Mouse (Mus musculus): Measurements from ENCODE around the gene Ephb1. TPM values are rescaled to one million over a fixed set of nuclear protein-coding genes. Genes with fewer than 3 reads are reported as not detected.

Ephb1 gene
- total and polyA plus RNA-seq, 2 experiments from 2014 or later, result 34.9 to 48.6 TPM

- no peak for ATAC-seq
- no peak overlapping the region for H3K4me3 ChIP-seq (ENCODE audit: low read depth, low read length)
- TF ChIP-seq CTCF (IDR thresholded peaks at IDR 0.05; ENCODE audit: low read depth), result no peak
- 97% methylated on average over 6 of the region's 6 CpGs for WGBS
- DNase-seq, result no peak
- no peaks in the 10 kb centered on the region for H3K36me3 ChIP-seq (ENCODE audit: insufficient read depth)
- H3K4me2 ChIP-seq (ENCODE audit: low read depth), result no peak overlapping the region
- H3K27ac ChIP-seq (ENCODE audit: low read depth, low read length), result no peak overlapping the region
- no peak overlapping the region for H3K9ac ChIP-seq
- no peaks in the 10 kb centered on the region for H3K27me3 ChIP-seq (ENCODE audit: insufficient read depth, low read length)
- no peaks in the 10 kb centered on the region for H3K9me3 ChIP-seq (ENCODE audit: low read length)
- no peaks in the 10 kb centered on the region for H3K4me1 ChIP-seq (ENCODE audit: insufficient read depth)
Observed at GRCm38 (mm10) chr9:102359311-102359710, 4.8 kb upstream of the Ephb1 start.

- no peak overlapping the region for H3K4me2 ChIP-seq (ENCODE audit: low read depth)
- H3K27ac ChIP-seq (ENCODE audit: low read depth, low read length), result no peak overlapping the region
- ATAC-seq, result no peak
- H3K4me1 ChIP-seq (ENCODE audit: insufficient read depth), result no peaks in the 10 kb centered on the region
- 78% methylated on average over 3 of the region's 3 CpGs for WGBS
- no peak for DNase-seq
- TF ChIP-seq CTCF (IDR thresholded peaks at IDR 0.05; ENCODE audit: low read depth), result no peak
- no peaks in the 10 kb centered on the region for H3K9me3 ChIP-seq (ENCODE audit: low read length)
- H3K4me3 ChIP-seq (ENCODE audit: low read depth, low read length), result no peak overlapping the region
- no peak overlapping the region for H3K9ac ChIP-seq
- H3K36me3 ChIP-seq (ENCODE audit: insufficient read depth), result no peaks in the 10 kb centered on the region
- H3K27me3 ChIP-seq (ENCODE audit: insufficient read depth, low read length), result no peaks in the 10 kb centered on the region
Observed at GRCm38 (mm10) chr9:102358711-102359110, 4.2 kb upstream of the Ephb1 start.

- Histone ChIP-seq H3K9ac (no peak overlapping the region), H3K27ac (ENCODE audit: low read depth, low read length) (no peak overlapping the region), H3K4me1 (ENCODE audit: insufficient read depth) (no peaks in the 10 kb centered on the region), H3K36me3 (ENCODE audit: insufficient read depth) (no peaks in the 10 kb centered on the region), H3K27me3 (ENCODE audit: insufficient read depth, low read length) (no peaks in the 10 kb centered on the region), H3K4me3 (ENCODE audit: low read depth, low read length) (no peak overlapping the region), H3K4me2 (ENCODE audit: low read depth) (no peak overlapping the region), H3K9me3 (ENCODE audit: low read length) (no peaks in the 10 kb centered on the region)
- TF ChIP-seq CTCF (IDR thresholded peaks at IDR 0.05; ENCODE audit: low read depth), result no peak
- no peak for DNase-seq
- 89% methylated on average over 6 of the region's 6 CpGs for WGBS
- ATAC-seq, result no peak
Observed at GRCm38 (mm10) chr9:102358011-102358410, 3.5 kb upstream of the Ephb1 start.

GRCm38 (mm10) chr9:102356516-102356915 lies 2.0 kb upstream of the Ephb1 start:
- Histone ChIP-seq H3K4me1 (ENCODE audit: insufficient read depth) (0 out of 2 replicates have a peak, but pooled peaks cover 5% of the 10 kb centered on the region), H3K27me3 (ENCODE audit: insufficient read depth, low read length) (no peaks in the 10 kb centered on the region), H3K27ac (ENCODE audit: low read depth, low read length) (no peak overlapping the region), H3K9ac (no peak overlapping the region), H3K4me2 (ENCODE audit: low read depth) (no peak overlapping the region), H3K9me3 (ENCODE audit: low read length) (no peaks in the 10 kb centered on the region), H3K36me3 (ENCODE audit: insufficient read depth) (no peaks in the 10 kb centered on the region), H3K4me3 (ENCODE audit: low read depth, low read length) (no peak overlapping the region)
- DNase-seq (no peak), ATAC-seq (no peak)
- no peak for TF ChIP-seq CTCF (IDR thresholded peaks at IDR 0.05; ENCODE audit: low read depth)
- WGBS, result 82% methylated on average over 10 of the region's 10 CpGs

GRCm38 (mm10) chr9:102355726-102356125 lies 1.2 kb upstream of the Ephb1 start:
- no peak overlapping the region for H3K9ac ChIP-seq
- H3K27ac ChIP-seq (ENCODE audit: low read depth, low read length), result no peak overlapping the region
- no peaks in the 10 kb centered on the region for H3K27me3 ChIP-seq (ENCODE audit: insufficient read depth, low read length)
- H3K4me2 ChIP-seq (ENCODE audit: low read depth), result no peak overlapping the region
- TF ChIP-seq CTCF (IDR thresholded peaks at IDR 0.05; ENCODE audit: low read depth), result no peak
- no peaks in the 10 kb centered on the region for H3K9me3 ChIP-seq (ENCODE audit: low read length)
- H3K4me3 ChIP-seq (ENCODE audit: low read depth, low read length), result no peak overlapping the region
- ATAC-seq (no peak), DNase-seq (no peak)
- 61% methylated on average over 3 of the region's 3 CpGs for WGBS
- H3K4me1 ChIP-seq (ENCODE audit: insufficient read depth), result 0 out of 2 replicates have a peak, but pooled peaks cover 5% of the 10 kb centered on the region
- no peaks in the 10 kb centered on the region for H3K36me3 ChIP-seq (ENCODE audit: insufficient read depth)

GRCm38 (mm10) chr9:102353636-102354491 lies 629 bp downstream of the Ephb1 start:
- peak overlapping the region; percentile 80 for H3K27ac ChIP-seq (ENCODE audit: low read depth, low read length)
- H3K4me1 ChIP-seq (ENCODE audit: insufficient read depth), result 0 out of 2 replicates have a peak, but pooled peaks cover 5% of the 10 kb centered on the region
- peak overlapping the region; percentile 91 for H3K4me2 ChIP-seq (ENCODE audit: low read depth)
- H3K9ac ChIP-seq, result peak overlapping the region; percentile 75
- no peaks in the 10 kb centered on the region for H3K9me3 ChIP-seq (ENCODE audit: low read length)
- WGBS, result 3% methylated on average over 70 of the region's 70 CpGs
- peak; percentile 61 for DNase-seq
- H3K27me3 ChIP-seq (ENCODE audit: insufficient read depth, low read length), result no peaks in the 10 kb centered on the region
- H3K36me3 ChIP-seq (ENCODE audit: insufficient read depth), result no peaks in the 10 kb centered on the region
- H3K4me3 ChIP-seq (ENCODE audit: low read depth, low read length), result peak overlapping the region; percentile 81
- ATAC-seq, result peak; percentile 21
- no peak for TF ChIP-seq CTCF (IDR thresholded peaks at IDR 0.05; ENCODE audit: low read depth)

- peak overlapping the region; percentile 80 for H3K27ac ChIP-seq (ENCODE audit: low read depth, low read length)
- no peak for TF ChIP-seq CTCF (IDR thresholded peaks at IDR 0.05; ENCODE audit: low read depth)
- no peaks in the 10 kb centered on the region for H3K36me3 ChIP-seq (ENCODE audit: insufficient read depth)
- H3K4me3 ChIP-seq (ENCODE audit: low read depth, low read length), result peak overlapping the region; percentile 81
- peak overlapping the region; percentile 75 for H3K9ac ChIP-seq
- H3K9me3 ChIP-seq (ENCODE audit: low read length), result no peaks in the 10 kb centered on the region
- no peaks in the 10 kb centered on the region for H3K27me3 ChIP-seq (ENCODE audit: insufficient read depth, low read length)
- ATAC-seq, result no peak
- 0 out of 2 replicates have a peak, but pooled peaks cover 5% of the 10 kb centered on the region for H3K4me1 ChIP-seq (ENCODE audit: insufficient read depth)
- peak; percentile 70 for DNase-seq
- peak overlapping the region; percentile 91 for H3K4me2 ChIP-seq (ENCODE audit: low read depth)
- WGBS, result under 1% methylated on average over 37 of the region's 38 CpGs
Observed at GRCm38 (mm10) chr9:102353056-102353635, 1.3 kb downstream of the Ephb1 start.
